Mouse (Mus musculus) cerebellum, adult 9-11 months (tissue): ENCODE results near the gene Vmn2r46.
"Not testable (repeated sequence)": the region's sequence is repeated elsewhere in the genome, so short reads cannot be mapped to it uniquely, and the experiment has no call there.

ENCODE experiments used
- DNase-seq: peaks from one replicate; pipeline ENCODE4 v3.0.0; 2022

Gene Vmn2r46

DNA sequence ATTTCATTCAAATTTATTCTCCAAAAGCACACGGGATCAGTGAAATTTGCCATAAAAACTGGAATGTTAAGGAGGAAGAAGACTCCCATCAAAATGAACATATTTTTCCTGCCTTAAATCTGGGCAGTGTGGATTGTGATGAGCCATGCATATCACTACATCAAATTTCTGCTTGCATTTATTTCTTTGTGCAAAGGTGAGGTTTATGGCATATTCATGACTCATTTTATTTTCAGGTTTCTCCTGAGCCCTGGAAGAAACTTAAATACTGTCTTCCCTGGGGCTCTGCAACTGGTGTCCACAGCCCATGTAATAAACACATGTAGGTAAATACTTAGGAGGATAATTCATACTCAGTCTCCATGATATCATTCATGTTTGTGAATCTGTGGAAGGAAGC is at the start of gene Vmn2r46:
TSS of gene Vmn2r46 (minus strand) at position 101 of the 400 bp plus-strand sequence.
- not testable (repeated sequence) for DNase-seq
